Mouse (Mus musculus): Measurements from ENCODE around the gene Cx3cr1. TPM values are rescaled to one million over a fixed set of nuclear protein-coding genes. Genes with fewer than 3 reads are reported as not detected.

Cx3cr1 gene
- polyA plus RNA-seq (2017; shearing (Covaris generic)) = 0.44 TPM

GRCm38 (mm10) chr9:120069779-120070178 is at the start of gene Cx3cr1:
Gene Cx3cr1, minus strand, starts transcription at chr9:120069879.

DNA sequence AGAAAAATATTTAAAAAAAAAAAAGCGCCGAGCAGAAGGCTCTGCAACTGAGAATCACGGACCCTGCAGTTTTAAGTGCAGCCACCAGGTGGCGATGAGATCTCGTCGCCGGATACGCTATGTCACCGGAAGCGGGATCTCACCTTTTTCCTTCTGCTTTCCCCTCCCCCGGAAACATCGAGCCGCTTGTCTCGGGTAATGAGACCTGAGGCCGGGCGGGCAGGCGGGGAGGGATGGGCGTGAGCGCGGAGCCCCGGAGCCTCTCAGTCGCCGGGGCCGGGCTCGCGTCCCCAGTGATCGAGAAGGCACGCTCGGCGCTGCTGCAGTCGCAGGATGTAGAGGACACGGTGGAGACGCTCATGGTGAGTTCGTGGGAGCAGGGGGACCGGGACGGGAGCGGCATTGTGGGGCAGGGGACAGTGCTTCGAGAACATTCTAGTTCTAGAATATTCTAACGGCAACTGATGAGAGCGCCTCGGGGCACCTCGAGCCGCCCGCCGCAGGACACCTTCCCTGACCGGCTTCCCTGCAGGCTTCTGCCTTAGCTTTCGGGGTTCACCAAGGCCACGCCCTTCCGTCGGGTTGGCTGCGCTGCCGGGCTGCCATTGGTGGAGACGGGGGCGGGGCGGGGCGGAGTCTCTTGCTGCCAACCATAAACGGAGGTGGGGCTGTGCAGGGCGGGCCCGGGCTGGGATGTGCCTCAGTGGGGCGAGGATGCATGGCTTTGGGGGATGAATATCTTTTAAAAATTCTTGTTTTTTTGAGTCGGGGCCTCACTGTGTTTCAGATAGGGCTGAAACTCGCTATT is 40.7 kb upstream of the Cx3cr1 start, which contains the start of gene Slc25a38:
Slc25a38 (plus strand) TSS at position 164 of the 808 bp plus-strand sequence.

GRCm38 (mm10) chr9:120091696-120092238 is 22.1 kb upstream of the Cx3cr1 start, which contains the start of gene Ccr8:
Gene Ccr8, plus strand, starts transcription at chr9:120092114.

GRCm38 (mm10) chr9:120023086-120023811 is 46.4 kb downstream of the Cx3cr1 start, which contains the start of gene Xirp1:
Gene Xirp1, minus strand, starts transcription at chr9:120023598.

GRCm38 (mm10) chr9:119984536-119985011 is 85.1 kb downstream of the Cx3cr1 start, which contains the start of gene Csrnp1:
Gene Csrnp1, minus strand, starts transcription at chr9:119984658.

DNA sequence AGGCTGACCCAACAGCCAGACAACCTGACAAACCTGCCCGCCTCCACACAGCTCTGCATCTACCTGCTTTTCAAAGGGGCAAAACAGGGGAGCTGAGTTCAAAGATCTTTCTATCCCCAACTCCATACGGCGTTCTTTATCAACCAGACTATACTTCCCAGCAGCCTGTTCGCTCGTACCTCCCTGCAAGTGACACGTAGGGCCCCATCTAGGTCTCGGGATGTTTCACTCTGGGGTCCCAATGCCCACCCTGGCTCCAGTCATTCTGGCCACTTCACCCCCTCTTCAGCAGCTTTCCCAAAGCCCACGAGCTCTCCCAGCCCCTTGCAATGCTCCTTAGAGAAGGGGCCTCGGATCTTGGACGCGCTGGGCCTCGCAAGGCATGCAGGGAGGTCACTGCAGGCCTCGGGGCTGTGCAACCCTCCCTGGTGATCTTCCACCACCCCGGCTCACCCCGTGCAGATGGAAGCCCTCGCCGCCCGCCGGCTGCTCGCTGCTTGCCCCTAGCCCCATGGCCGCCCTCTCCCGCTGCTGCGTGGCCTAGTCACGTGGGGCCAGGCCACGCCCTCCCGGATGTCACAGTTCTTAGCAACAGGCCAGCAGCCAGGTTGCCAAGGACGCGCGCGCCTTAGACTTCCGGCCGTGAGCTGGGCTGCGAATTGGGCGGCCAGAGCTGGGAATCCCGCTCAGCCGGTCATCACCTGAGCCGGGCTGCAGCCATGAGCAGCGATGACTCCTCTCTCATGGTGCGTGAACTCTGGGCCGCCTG is 132.5 kb downstream of the Cx3cr1 start, which contains the start of the genes Gorasp1 and Ttc21a:
Gorasp1 (minus strand) TSS at position 561 of the 769 bp plus-strand sequence.
Ttc21a (plus strand) TSS at position 602 of the 769 bp plus-strand sequence.

DNA sequence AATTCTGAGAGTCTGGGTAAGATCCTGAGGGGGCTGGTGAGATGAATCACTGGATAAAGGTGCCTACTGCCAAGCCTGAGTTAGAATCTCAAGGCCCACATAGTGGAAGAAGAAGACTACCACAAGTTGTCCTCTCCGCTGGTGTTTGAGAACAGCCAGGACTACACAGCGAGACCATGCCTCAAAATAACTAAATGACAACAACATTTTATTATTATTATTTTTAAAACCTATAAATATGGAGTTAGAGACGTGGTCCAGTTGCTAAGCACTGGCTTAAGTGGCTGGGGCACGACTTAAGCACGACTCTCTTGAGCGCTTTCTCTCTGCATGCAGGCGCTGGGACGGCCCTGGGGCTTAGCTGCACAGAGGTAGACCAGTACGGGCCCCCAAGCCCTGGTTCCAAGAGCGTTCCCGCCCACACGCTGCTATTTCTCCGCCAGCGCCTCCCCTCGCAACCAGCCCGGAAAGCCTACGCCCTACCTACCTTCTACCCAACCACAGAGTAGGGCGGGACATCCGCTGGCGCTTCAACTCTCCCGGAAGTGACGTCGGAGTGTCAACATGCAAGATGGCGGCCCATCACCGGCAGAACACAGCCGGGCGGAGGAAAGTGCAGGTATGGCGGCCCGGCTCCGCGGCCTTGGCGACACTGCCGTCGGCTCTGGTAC is 175.2 kb downstream of the Cx3cr1 start, which contains the start of gene Wdr48:
Wdr48 (plus strand) TSS at position 540 of the 671 bp plus-strand sequence.

Other genes starting within 250 kb of the Cx3cr1 start
- gene Scn11a, start 244.4 kb downstream of the Cx3cr1 start, polyA plus RNA-seq (2017; shearing (Covaris generic)) = 0.76 TPM
- gene Wdr48, start 175.0 kb downstream of the Cx3cr1 start, polyA plus RNA-seq (2017; shearing (Covaris generic)) = 76.9 TPM
- gene Gorasp1, start 132.3 kb downstream of the Cx3cr1 start, polyA plus RNA-seq (2017; shearing (Covaris generic)) = 15.9 TPM
- 0.09 TPM for gene Ttc21a, start 132.3 kb downstream of the Cx3cr1 start, polyA plus RNA-seq (2017; shearing (Covaris generic))
- 65.0 TPM for gene Csrnp1, start 85.2 kb downstream of the Cx3cr1 start, polyA plus RNA-seq (2017; shearing (Covaris generic))
- not detected for gene Xirp1, start 46.3 kb downstream of the Cx3cr1 start, polyA plus RNA-seq (2017; shearing (Covaris generic))
- gene Ccr8, start 22.2 kb upstream of the Cx3cr1 start, polyA plus RNA-seq (2017; shearing (Covaris generic)) = 127 TPM
- gene Slc25a38, start 40.5 kb upstream of the Cx3cr1 start, polyA plus RNA-seq (2017; shearing (Covaris generic)) = 56.7 TPM
- 1,547 TPM for gene Rpsa, start 57.8 kb upstream of the Cx3cr1 start, polyA plus RNA-seq (2017; shearing (Covaris generic))
- 0.13 TPM for gene Mobp, start 79.8 kb upstream of the Cx3cr1 start, polyA plus RNA-seq (2017; shearing (Covaris generic))
- gene Myrip, start 231.6 kb upstream of the Cx3cr1 start, polyA plus RNA-seq (2017; shearing (Covaris generic)) = not detected

Measured in inflammation-experienced regulatory T-cells, adult 16 weeks (primary cell).